Mouse (Mus musculus) limb, embryonic 14.5 days (tissue): Measurements from ENCODE around the gene Gstp3. TPM values are rescaled to one million over a fixed set of nuclear protein-coding genes. Genes with fewer than 3 reads are reported as not detected.

Experiments used
- ATAC-seq: fragments of 200-750 bp; cut with Nextera tagmentation; 2 replicates; pipeline ENCODE4 v1.8.0; 2017; ENCODE audit warnings: low read depth, moderate number of reproducible peaks, moderate TSS enrichment; ENCODE audit not compliant: low FRiP score
- DNase-seq: peaks from one replicate; pipeline ENCODE4 v3.0.0-alpha.2; 2015; ENCODE audit warnings: low spot score
- H3K27ac ChIP-seq: fragments of 300-500 bp; sonication (generic); replicated peaks from 2 replicates; pipeline ENCODE4 v1.5.1; 2014; ENCODE audit warnings: low read depth, mild to moderate bottlenecking, low read length, moderate library complexity, mixed read lengths
- H3K27me3 ChIP-seq: fragments of 300-500 bp; sonication (generic); 2 replicates; pipeline ENCODE4 v1.6.1; 2014; ENCODE audit warnings: low read length, mixed read lengths; ENCODE audit not compliant: control insufficient read depth, insufficient read depth
- H3K36me3 ChIP-seq: fragments of 300-500 bp; sonication (generic); 2 replicates; pipeline ENCODE4 v1.6.1; 2014; ENCODE audit warnings: mild to moderate bottlenecking, low read length, moderate library complexity, mixed read lengths; ENCODE audit not compliant: control insufficient read depth, insufficient read depth
- H3K4me1 ChIP-seq: fragments of 300-500 bp; sonication (generic); 2 replicates; pipeline ENCODE4 v1.6.1; 2014; ENCODE audit warnings: antibody characterized with exemption, low read length, mixed read lengths; ENCODE audit not compliant: control insufficient read depth, insufficient read depth
- H3K4me2 ChIP-seq: fragments of 300-500 bp; sonication (generic); replicated peaks from 2 replicates; pipeline ENCODE4 v1.6.1; 2014; ENCODE audit warnings: low read depth, mild to moderate bottlenecking, low read length, moderate library complexity; ENCODE audit not compliant: severe bottlenecking
- H3K4me3 ChIP-seq: fragments of 300-500 bp; sonication (generic); replicated peaks from 2 replicates; pipeline ENCODE4 v1.5.1; 2014; ENCODE audit warnings: low read length
- H3K9ac ChIP-seq: fragments of 300-500 bp; sonication (generic); 2 replicates; pipeline ENCODE4 v1.6.1; 2014; ENCODE audit warnings: mild to moderate bottlenecking, low read depth, low read length, moderate library complexity; ENCODE audit not compliant: severe bottlenecking
- H3K9me3 ChIP-seq: fragments of 300-500 bp; sonication (generic); 2 replicates; pipeline ENCODE4 v1.6.1; 2016; ENCODE audit warnings: low read length; ENCODE audit not compliant: control insufficient read depth
- POLR2A ChIP-seq: fragments of 200-500 bp; IDR thresholded peaks from 2 replicates; pipeline ENCODE4 v1.8.0; 2012; ENCODE audit warnings: inconsistent platforms, mild to moderate bottlenecking, moderate library complexity, borderline replicate concordance; ENCODE audit not compliant: insufficient read depth, insufficient read length; ENCODE audit errors: extremely low read depth
- WGBS: fragments of 180-500 bp; shearing (Covaris S2); extraction: QIAGEN DNeasy Blood & Tissue Kit; methylation state at CpG from one replicate; pipeline ENCODE4 v1.1.7; 2014; 5-methylcytosine and 5-hydroxymethylcytosine counted together
- polyA plus RNA-seq, 2 experiments: library from polyadenylated mRNA; depleted of rRNA in 1 of 2; stranded (reverse) in 1 of 2; unstranded in 1 of 2; fragments of >200 nt; fragmentation: Nextera tagmentation in 1 of 2; extraction: Ambion mirVana in 1 of 2; gene quantifications; 2 replicates each; pipeline versions ENCODE4 v1.2.1 to v1.2.3; 2012 to 2014

The Gstp3 gene
- polyA plus RNA-seq, 2 experiments: 0.47 to 0.69 TPM

DNA sequence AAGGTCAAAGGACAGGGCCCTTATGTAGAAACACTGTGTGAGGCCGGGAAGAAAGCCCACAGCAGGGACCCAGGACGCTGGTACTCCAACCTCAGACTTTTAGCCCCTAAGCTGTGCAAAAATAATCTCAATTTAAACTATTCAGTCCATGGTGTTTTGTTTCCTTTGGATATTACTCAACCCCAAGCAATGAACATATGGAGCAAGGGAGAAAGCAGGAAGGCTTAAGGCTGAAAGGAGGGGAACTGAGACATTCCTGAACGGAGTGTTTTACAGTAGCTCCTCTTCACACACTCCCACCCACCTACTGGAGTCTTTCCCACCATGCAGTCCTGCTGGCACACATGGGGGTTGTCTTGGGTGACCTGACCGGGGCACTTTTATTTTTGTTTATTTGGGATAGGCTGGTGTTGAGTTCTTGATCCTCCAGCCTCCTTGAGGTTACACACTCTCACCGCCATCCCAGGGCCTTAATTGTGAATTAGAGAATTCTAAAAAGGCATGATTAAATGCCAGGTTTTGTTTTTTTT is 35.5 kb upstream of the Gstp3 start:
- 74% methylated on average over 5 of the region's 5 CpGs for WGBS

GRCm38 (mm10) chr19:4094348-4094747 is 35.0 kb upstream of the Gstp3 start:
- no peaks in the 10 kb centered on the region for H3K9me3 ChIP-seq
- no peak overlapping the region for H3K4me3 ChIP-seq
- H3K9ac ChIP-seq: no peak overlapping the region
- ATAC-seq: no peak
- no peak for DNase-seq
- no peaks in the 10 kb centered on the region for H3K36me3 ChIP-seq
- no peak for TF ChIP-seq POLR2A
- H3K4me1 ChIP-seq: peaks cover 15% of the 10 kb centered on the region
- H3K27ac ChIP-seq: no peak overlapping the region
- H3K4me2 ChIP-seq: no peak overlapping the region
- WGBS: 60% methylated on average over 3 of the region's 3 CpGs
- H3K27me3 ChIP-seq: 0 out of 2 replicates have a peak, but pooled peaks cover 3% of the 10 kb centered on the region

More for the DNA sequence above, 35.5 kb upstream of the Gstp3 start:
- no peaks in the 10 kb centered on the region for H3K9me3 ChIP-seq
- DNase-seq (no peak), ATAC-seq (no peak)
- H3K27ac ChIP-seq: no peak overlapping the region
- no peak overlapping the region for H3K4me3 ChIP-seq
- peaks cover 7% of the 10 kb centered on the region; the same call in 1 of the 2 replicates for H3K27me3 ChIP-seq
- H3K36me3 ChIP-seq: no peaks in the 10 kb centered on the region
- H3K4me2 ChIP-seq: no peak overlapping the region
- TF ChIP-seq POLR2A: no peak
- H3K9ac ChIP-seq: no peak overlapping the region
- H3K4me1 ChIP-seq: peaks cover 20% of the 10 kb centered on the region

GRCm38 (mm10) chr19:4093772-4094171 is 34.4 kb upstream of the Gstp3 start:
- H3K27me3 ChIP-seq: no peaks in the 10 kb centered on the region
- H3K9ac ChIP-seq: no peak overlapping the region
- H3K36me3 ChIP-seq: no peaks in the 10 kb centered on the region
- WGBS: 36% methylated on average over 7 of the region's 7 CpGs
- H3K4me2 ChIP-seq: no peak overlapping the region
- H3K27ac ChIP-seq: no peak overlapping the region
- ATAC-seq (no peak), DNase-seq (no peak)
- no peak for TF ChIP-seq POLR2A
- no peaks in the 10 kb centered on the region for H3K9me3 ChIP-seq
- no peak overlapping the region for H3K4me3 ChIP-seq
- H3K4me1 ChIP-seq: peaks cover 11% of the 10 kb centered on the region

- no peak for DNase-seq
- Histone ChIP-seq H3K27me3 (no peaks in the 10 kb centered on the region), H3K9me3 (no peaks in the 10 kb centered on the region), H3K4me1 (peaks cover 9% of the 10 kb centered on the region), H3K27ac (no peak overlapping the region), H3K4me2 (no peak overlapping the region), H3K9ac (no peak overlapping the region), H3K4me3 (no peak overlapping the region), H3K36me3 (no peaks in the 10 kb centered on the region)
- 60% methylated on average over 3 of the region's 3 CpGs for WGBS
- TF ChIP-seq POLR2A: no peak
- ATAC-seq: no peak
These were observed 33.4 kb upstream of the Gstp3 start for GRCm38 (mm10) chr19:4092750-4093149.

GRCm38 (mm10) chr19:4091383-4091782 is 32.0 kb upstream of the Gstp3 start:
- TF ChIP-seq POLR2A: no peak
- no peak for DNase-seq
- 71% methylated on average over 2 of the region's 2 CpGs for WGBS
- Histone ChIP-seq H3K4me2 (no peak overlapping the region), H3K9ac (no peak overlapping the region), H3K27me3 (no peaks in the 10 kb centered on the region), H3K4me3 (no peak overlapping the region), H3K4me1 (peaks cover 4% of the 10 kb centered on the region), H3K27ac (no peak overlapping the region), H3K36me3 (no peaks in the 10 kb centered on the region), H3K9me3 (no peaks in the 10 kb centered on the region)
- ATAC-seq: no peak

- no peak overlapping the region for H3K4me2 ChIP-seq
- no peak overlapping the region for H3K27ac ChIP-seq
- no peak for TF ChIP-seq POLR2A
- no peak overlapping the region for H3K4me3 ChIP-seq
- no peaks in the 10 kb centered on the region for H3K27me3 ChIP-seq
- H3K4me1 ChIP-seq: no peaks in the 10 kb centered on the region
- ATAC-seq (no peak), DNase-seq (no peak)
- H3K9me3 ChIP-seq: no peaks in the 10 kb centered on the region
- H3K9ac ChIP-seq: no peak overlapping the region
- no peaks in the 10 kb centered on the region for H3K36me3 ChIP-seq
- WGBS: 88% methylated on average over 3 of the region's 3 CpGs
These were observed 31.1 kb upstream of the Gstp3 start for GRCm38 (mm10) chr19:4090446-4090845.
